Mouse (Mus musculus): ENCODE data around the gene Mef2a.
A peak's percentile ranks its signal among the peaks of the same experiment; 100 is the strongest.

The Mef2a gene

GRCm38 (mm10) chr7:67243121-67243893 lies 129.4 kb downstream of the Mef2a start:
- peak; percentile 58 for DNase-seq

GRCm38 (mm10) chr7:67241969-67242368 lies 130.7 kb downstream of the Mef2a start:
- no peak for DNase-seq

GRCm38 (mm10) chr7:67237752-67238151 lies 134.9 kb downstream of the Mef2a start:
- DNase-seq, result no peak

- DNase-seq, result no peak
Observed at GRCm38 (mm10) chr7:67236351-67236750, 136.3 kb downstream of the Mef2a start.

- no peak for DNase-seq
Observed at GRCm38 (mm10) chr7:67234797-67235196, 137.9 kb downstream of the Mef2a start.

GRCm38 (mm10) chr7:67232504-67232903 lies 140.2 kb downstream of the Mef2a start:
- DNase-seq, result no peak

GRCm38 (mm10) chr7:67230640-67231140 lies 142.0 kb downstream of the Mef2a start:
- DNase-seq, result no peak

- DNase-seq, result no peak
Observed at GRCm38 (mm10) chr7:67230221-67230620, 142.4 kb downstream of the Mef2a start.

- DNase-seq, result no peak
Observed at GRCm38 (mm10) chr7:67229701-67230100, 143.0 kb downstream of the Mef2a start.

- peak; percentile 63 for DNase-seq
Observed at GRCm38 (mm10) chr7:67228891-67229602, 143.6 kb downstream of the Mef2a start.

- DNase-seq, result no peak
Observed at GRCm38 (mm10) chr7:67228390-67228789, 144.3 kb downstream of the Mef2a start.

- DNase-seq, result no peak
Observed at GRCm38 (mm10) chr7:67227538-67227937, 145.1 kb downstream of the Mef2a start.

GRCm38 (mm10) chr7:67225943-67226625 lies 146.6 kb downstream of the Mef2a start:
- no peak for DNase-seq

- peak; percentile 97 for DNase-seq
Observed at GRCm38 (mm10) chr7:67222220-67222862, 150.3 kb downstream of the Mef2a start, which contains the start of gene Lysmd4. Gene Lysmd4 (plus strand): TSS chr7:67222544.

GRCm38 (mm10) chr7:67217025-67217424 lies 155.6 kb downstream of the Mef2a start:
- peak; percentile 56 for DNase-seq

GRCm38 (mm10) chr7:67216351-67216750 lies 156.3 kb downstream of the Mef2a start:
- DNase-seq, result no peak

- no peak for DNase-seq
Observed at GRCm38 (mm10) chr7:67213589-67213988, 159.1 kb downstream of the Mef2a start.

- peak; percentile 34 for DNase-seq
Observed at GRCm38 (mm10) chr7:67211971-67212370, 160.7 kb downstream of the Mef2a start.

- peak; percentile 20 for DNase-seq
Observed at GRCm38 (mm10) chr7:67211341-67211740, 161.3 kb downstream of the Mef2a start.

- DNase-seq, result no peak
Observed at GRCm38 (mm10) chr7:67210004-67210833, 162.4 kb downstream of the Mef2a start.

- no peak for DNase-seq
Observed at GRCm38 (mm10) chr7:67208317-67208716, 164.3 kb downstream of the Mef2a start.

GRCm38 (mm10) chr7:67207701-67208100 lies 165.0 kb downstream of the Mef2a start:
- no peak for DNase-seq
